Mouse (Mus musculus) forebrain, postnatal 0 days (tissue): ENCODE measurements around the gene Taf5l. TPM values are rescaled to one million over a fixed set of nuclear protein-coding genes. Genes with fewer than 3 reads are reported as not detected.

Source experiments
- ATAC-seq: fragments of 200-750 bp; cut with Nextera tagmentation; 2 replicates; pipeline ENCODE4 v1.8.0; 2017; ENCODE audit warnings: mild to moderate bottlenecking, moderate library complexity
- DNase-seq: peaks from one replicate; pipeline ENCODE4 v3.0.0-alpha.2; 2015
- H3K27ac ChIP-seq: fragments of 300-500 bp; sonication (generic); 2 replicates; pipeline ENCODE4 v1.5.1; 2014; ENCODE audit warnings: low read depth, mild to moderate bottlenecking, antibody characterized with exemption, low read length, moderate library complexity, mixed read lengths
- H3K27me3 ChIP-seq: fragments of 300-500 bp; sonication (generic); 2 replicates; pipeline ENCODE4 v1.6.1; 2014; ENCODE audit warnings: mild to moderate bottlenecking, low read length, mixed read lengths; ENCODE audit not compliant: insufficient read depth
- H3K36me3 ChIP-seq: fragments of 300-500 bp; sonication (generic); 2 replicates; pipeline ENCODE4 v1.6.1; 2014; ENCODE audit warnings: mild to moderate bottlenecking, moderate library complexity; ENCODE audit not compliant: insufficient read depth
- H3K4me1 ChIP-seq: fragments of 300-500 bp; sonication (generic); 2 replicates; pipeline ENCODE4 v1.6.1; 2014; ENCODE audit warnings: antibody characterized with exemption; ENCODE audit not compliant: insufficient read depth
- H3K4me2 ChIP-seq: fragments of 300-500 bp; sonication (generic); 2 replicates; pipeline ENCODE4 v1.6.1; 2014; ENCODE audit warnings: low read depth, mild to moderate bottlenecking, moderate library complexity
- H3K4me3 ChIP-seq: fragments of 300-500 bp; sonication (generic); 2 replicates; pipeline ENCODE4 v1.5.1; 2014; ENCODE audit warnings: low read depth, low read length, mixed read lengths
- H3K9ac ChIP-seq: fragments of 300-500 bp; sonication (generic); 2 replicates; pipeline ENCODE4 v1.6.1; 2014; ENCODE audit warnings: mild to moderate bottlenecking
- H3K9me3 ChIP-seq: fragments of 300-500 bp; sonication (generic); 2 replicates; pipeline ENCODE4 v1.6.1; 2016; ENCODE audit warnings: low read length
- CTCF ChIP-seq: sonication (generic); IDR thresholded peaks from 2 replicates; pipeline ENCODE4 v1.5.1; 2016; ENCODE audit warnings: antibody characterized with exemption, control low read depth, low read depth
- WGBS: fragments of 180-500 bp; shearing (Covaris S2); extraction: QIAGEN DNeasy Blood & Tissue Kit; methylation state at CpG from one replicate; pipeline ENCODE4 v1.1.7; 2014; 5-methylcytosine and 5-hydroxymethylcytosine counted together
- polyA plus RNA-seq: library from polyadenylated mRNA; unstranded; fragments of >200 nt; fragmentation: Nextera tagmentation; extraction: Ambion mirVana; gene quantifications from 2 replicates; pipeline ENCODE4 v1.2.1, GENCODE M21; 2015
- total RNA-seq: library from RNA; depleted of rRNA; stranded (reverse); fragments of >200 nt; gene quantifications from 2 replicates; pipeline ENCODE4 v1.2.3, GENCODE M21; 2014

Gene Taf5l
- total and polyA plus RNA-seq, 2 experiments from 2014 or later = 24.4 to 39.8 TPM

GRCm38 (mm10) chr8:124052568-124052967 lies 31.4 kb upstream of the Taf5l start:
- H3K4me1 ChIP-seq = no peaks in the 10 kb centered on the region
- no peaks in the 10 kb centered on the region for H3K27me3 ChIP-seq
- no peak for ATAC-seq
- no peak overlapping the region for H3K27ac ChIP-seq
- DNase-seq = no peak
- WGBS = 66% methylated on average over 4 of the region's 4 CpGs
- TF ChIP-seq CTCF = no peak
- H3K9me3 ChIP-seq = no peaks in the 10 kb centered on the region
- H3K36me3 ChIP-seq = peaks cover 11% of the 10 kb centered on the region
- no peak overlapping the region for H3K4me2 ChIP-seq
- no peak overlapping the region for H3K4me3 ChIP-seq
- no peak overlapping the region for H3K9ac ChIP-seq

GRCm38 (mm10) chr8:124052110-124052509 lies 30.9 kb upstream of the Taf5l start:
- WGBS = 19% methylated on average over 3 of the region's 3 CpGs
- TF ChIP-seq CTCF = peak; percentile 99

GRCm38 (mm10) chr8:124045856-124046255 lies 24.7 kb upstream of the Taf5l start:
- Histone ChIP-seq H3K27ac (no peak overlapping the region), H3K4me1 (no peaks in the 10 kb centered on the region), H3K9me3 (no peaks in the 10 kb centered on the region), H3K9ac (no peak overlapping the region), H3K36me3 (peaks cover 44% of the 10 kb centered on the region), H3K4me2 (no peak overlapping the region), H3K27me3 (no peaks in the 10 kb centered on the region), H3K4me3 (no peak overlapping the region)
- ATAC-seq = no peak
- no peak for TF ChIP-seq CTCF
- no peak for DNase-seq
- 91% methylated on average over 8 of the region's 8 CpGs for WGBS

More at GRCm38 (mm10) chr8:124052110-124052509, 30.9 kb upstream of the Taf5l start:
- peaks cover 14% of the 10 kb centered on the region for H3K36me3 ChIP-seq
- H3K9ac ChIP-seq = no peak overlapping the region
- H3K4me2 ChIP-seq = no peak overlapping the region
- DNase-seq = peak; percentile 80
- H3K27ac ChIP-seq = no peak overlapping the region
- ATAC-seq = peak; percentile 48; the same call in 1 of the 2 replicates
- no peaks in the 10 kb centered on the region for H3K27me3 ChIP-seq
- no peak overlapping the region for H3K4me3 ChIP-seq
- H3K4me1 ChIP-seq = no peaks in the 10 kb centered on the region
- no peaks in the 10 kb centered on the region for H3K9me3 ChIP-seq

GRCm38 (mm10) chr8:124044931-124045330 lies 23.7 kb upstream of the Taf5l start:
- 95% methylated on average over 12 of the region's 12 CpGs for WGBS
- Histone ChIP-seq H3K4me1 (no peaks in the 10 kb centered on the region), H3K4me2 (no peak overlapping the region), H3K9me3 (no peaks in the 10 kb centered on the region), H3K4me3 (no peak overlapping the region), H3K27me3 (no peaks in the 10 kb centered on the region), H3K9ac (no peak overlapping the region), H3K36me3 (peaks cover 40% of the 10 kb centered on the region), H3K27ac (no peak overlapping the region)
- no peak for TF ChIP-seq CTCF
- DNase-seq (no peak), ATAC-seq (no peak)

- 95% methylated on average over 5 of the region's 5 CpGs for WGBS
- no peaks in the 10 kb centered on the region for H3K9me3 ChIP-seq
- no peak overlapping the region for H3K27ac ChIP-seq
- H3K4me3 ChIP-seq = no peak overlapping the region
- no peaks in the 10 kb centered on the region for H3K27me3 ChIP-seq
- ATAC-seq (no peak), DNase-seq (no peak)
- peaks cover 42% of the 10 kb centered on the region for H3K36me3 ChIP-seq
- no peak overlapping the region for H3K4me2 ChIP-seq
- no peak for TF ChIP-seq CTCF
- no peak overlapping the region for H3K9ac ChIP-seq
- H3K4me1 ChIP-seq = no peaks in the 10 kb centered on the region
Measured at GRCm38 (mm10) chr8:124044421-124044820, 23.2 kb upstream of the Taf5l start.

GRCm38 (mm10) chr8:124042201-124042600 lies 21.0 kb upstream of the Taf5l start:
- 84% methylated on average over 1 of the region's 1 CpGs for WGBS
- no peak for DNase-seq
- TF ChIP-seq CTCF = no peak
- H3K9ac ChIP-seq = no peak overlapping the region
- no peaks in the 10 kb centered on the region for H3K9me3 ChIP-seq
- no peak overlapping the region for H3K4me2 ChIP-seq
- H3K4me3 ChIP-seq = no peak overlapping the region
- no peak overlapping the region for H3K27ac ChIP-seq
- H3K4me1 ChIP-seq = no peaks in the 10 kb centered on the region
- H3K36me3 ChIP-seq = peaks cover 53% of the 10 kb centered on the region
- H3K27me3 ChIP-seq = no peaks in the 10 kb centered on the region
- ATAC-seq = no peak

- no peaks in the 10 kb centered on the region for H3K9me3 ChIP-seq
- H3K27ac ChIP-seq = no peak overlapping the region
- no peaks in the 10 kb centered on the region for H3K4me1 ChIP-seq
- no peak overlapping the region for H3K4me2 ChIP-seq
- H3K27me3 ChIP-seq = no peaks in the 10 kb centered on the region
- no peak for TF ChIP-seq CTCF
- H3K36me3 ChIP-seq = peaks cover 65% of the 10 kb centered on the region
- ATAC-seq (no peak), DNase-seq (no peak)
- WGBS = 85% methylated on average over 4 of the region's 4 CpGs
- H3K9ac ChIP-seq = no peak overlapping the region
- no peak overlapping the region for H3K4me3 ChIP-seq
Measured at GRCm38 (mm10) chr8:124039351-124039750, 18.2 kb upstream of the Taf5l start.
